Mouse (Mus musculus) ES-E14 (cell line): ENCODE measurements at regions not wholly inside any gene's neighbourhood (a gene's known extent, or its start where the extent isn't known, plus 50 kb on each side); places are given as distances from the start of the nearest gene placed in this dataset.

ENCODE experiments used
- CHD2 ChIP-seq: IDR thresholded peaks from 2 replicates; pipeline ENCODE4 v1.6.1; 2014; ENCODE audit warnings: mild to moderate bottlenecking, low read depth, low read length, inconsistent platforms
- MAFK ChIP-seq: IDR thresholded peaks from 2 replicates; pipeline ENCODE4 v1.6.1; 2014; ENCODE audit warnings: mild to moderate bottlenecking, low read depth, low read length, inconsistent platforms; ENCODE audit not compliant: insufficient read depth
- ZNF384 ChIP-seq: IDR thresholded peaks from 2 replicates; pipeline ENCODE4 v1.6.1; 2012; ENCODE audit warnings: low read depth, low read length, inconsistent platforms

DNA sequence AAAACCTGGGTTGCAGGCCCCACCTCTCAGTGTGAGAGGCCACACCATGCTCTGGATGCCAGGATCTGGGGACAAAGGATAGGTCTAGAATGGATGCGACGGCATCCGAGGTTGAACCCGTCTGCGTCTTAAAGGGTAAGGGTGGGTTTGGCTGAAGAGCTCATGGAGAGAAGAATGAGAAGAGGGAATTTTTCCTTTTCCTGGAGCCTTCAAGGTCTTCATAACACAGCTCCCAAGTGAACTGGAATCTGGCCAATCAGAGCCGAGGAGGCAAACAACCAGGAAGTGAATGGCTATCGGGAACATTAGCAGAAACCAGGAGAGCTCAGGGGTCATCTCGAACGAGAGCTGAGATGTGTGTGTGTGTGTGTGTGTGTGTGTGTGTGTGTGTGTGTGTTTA, 320.1 kb downstream of the Med13l start:
- TF ChIP-seq CHD2 (no peak), MAFK (no peak), ZNF384 (no peak)
